Mouse (Mus musculus) small intestine, adult 2 months (tissue): ENCODE measurements at regions not wholly inside any gene's neighbourhood (a gene's known extent, or its start where the extent isn't known, plus 50 kb on each side); places are given as distances from the start of the nearest gene placed in this dataset.
"Not testable (repeated sequence)": the region's sequence is repeated elsewhere in the genome, so short reads cannot be mapped to it uniquely, and the experiment has no call there.

ENCODE experiments used
- CTCF ChIP-seq: fragments of 200-500 bp; IDR thresholded peaks from 2 replicates; pipeline ENCODE4 v1.5.1; 2012; ENCODE audit warnings: low read depth, mild to moderate bottlenecking, control low read depth, inconsistent platforms, low read length, moderate library complexity, mixed read lengths; ENCODE audit not compliant: insufficient replicate concordance, insufficient read length; ENCODE audit errors: extremely low read depth
- POLR2A ChIP-seq: fragments of 200-500 bp; IDR thresholded peaks from 2 replicates; pipeline ENCODE4 v1.6.1; 2012; ENCODE audit warnings: low read depth, mild to moderate bottlenecking, control low read depth, inconsistent platforms, low read length, moderate library complexity

DNA sequence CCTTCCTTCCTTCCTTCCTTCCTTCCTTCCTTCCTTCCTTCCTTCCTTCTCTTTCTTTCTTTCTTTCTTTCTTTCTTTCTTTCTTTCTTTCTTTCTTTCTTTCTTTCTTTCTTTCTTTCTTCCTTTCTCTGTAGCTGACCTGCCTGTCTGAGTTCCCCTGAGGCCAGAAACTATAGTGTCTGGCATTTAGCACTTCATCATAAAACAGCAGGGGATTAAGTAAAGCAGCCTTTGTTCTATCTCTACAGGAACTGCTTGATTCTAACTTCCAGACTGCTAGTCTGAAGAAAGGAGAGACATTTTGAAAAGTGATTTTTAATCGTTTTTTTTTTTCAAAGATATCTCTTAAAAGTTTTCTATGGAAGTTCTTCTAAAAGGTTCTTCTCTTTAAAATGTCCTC is 653.4 kb downstream of the Lrriq3 start:
- TF ChIP-seq CTCF, POLR2A: not testable (repeated sequence)
